Mouse (Mus musculus) brown adipose tissue, adult 24 weeks (tissue): Measurements from ENCODE around the gene Akap2. TPM values are rescaled to one million over a fixed set of nuclear protein-coding genes. Genes with fewer than 3 reads are reported as not detected.
A peak's percentile ranks its signal among the peaks of the same experiment; 100 is the strongest.
"Not testable (repeated sequence)": the region's sequence is repeated elsewhere in the genome, so short reads cannot be mapped to it uniquely, and the experiment has no call there.

Experiments
- H3K27ac ChIP-seq: fragments of 200-500 bp; replicated peaks from 2 replicates; pipeline ENCODE4 v1.5.1; 2012; ENCODE audit warnings: low read depth, mild to moderate bottlenecking, low read length
- H3K4me1 ChIP-seq: fragments of 200-500 bp; 2 replicates; pipeline ENCODE4 v1.6.1; 2012; ENCODE audit warnings: low read length, mixed read lengths; ENCODE audit not compliant: control insufficient read depth, insufficient read depth, insufficient read length
- H3K4me3 ChIP-seq: fragments of 200-500 bp; 2 replicates; pipeline ENCODE4 v1.5.1; 2012; ENCODE audit warnings: low read depth, mild to moderate bottlenecking, low read length, moderate library complexity; ENCODE audit not compliant: insufficient read depth
- polyA plus RNA-seq: library from polyadenylated mRNA; stranded (reverse); fragments of >200 nt; gene quantifications from 2 replicates; pipeline ENCODE4 v1.2.4, GENCODE M21; 2012; ENCODE audit not compliant: missing spikeins, insufficient read depth, insufficient read length

Akap2 gene
- polyA plus RNA-seq, 1 experiment, result 30.6 TPM

GRCm38 (mm10) chr4:57888246-57888645, 170.8 kb downstream of the Akap2 start:
- Histone ChIP-seq H3K4me3 (no peak overlapping the region), H3K4me1 (peaks cover 23% of the 10 kb centered on the region)

DNA sequence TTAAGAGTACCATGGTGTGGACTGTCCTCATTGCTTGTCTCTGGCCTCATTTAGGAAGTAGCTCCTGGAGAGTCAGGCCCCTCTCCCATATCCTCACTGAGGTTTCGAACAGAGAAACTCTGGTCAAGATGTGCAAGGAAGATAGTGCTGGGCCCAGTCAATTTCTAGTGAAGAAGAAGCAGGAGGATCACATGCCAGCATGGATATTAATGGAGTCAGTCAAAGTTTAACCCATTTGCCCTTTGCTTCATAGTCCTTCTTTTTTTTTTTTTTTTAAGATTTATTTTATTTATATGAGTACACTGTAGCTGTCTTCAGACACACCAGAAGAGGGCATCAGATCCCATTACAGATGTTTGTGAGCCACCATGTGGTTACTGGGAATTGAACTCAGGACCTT, 171.5 kb downstream of the Akap2 start:
- H3K4me1 ChIP-seq, result peaks cover 19% of the 10 kb centered on the region
- not testable (repeated sequence) for H3K27ac ChIP-seq, H3K4me3 ChIP-seq

More at GRCm38 (mm10) chr4:57888246-57888645, 170.8 kb downstream of the Akap2 start:
- no peak overlapping the region for H3K27ac ChIP-seq

- Histone ChIP-seq H3K27ac (no peak overlapping the region), H3K4me3 (no peak overlapping the region), H3K4me1 (peaks cover 13% of the 10 kb centered on the region; the same call in 1 of the 2 replicates)
Measured at GRCm38 (mm10) chr4:57889773-57890172, 172.3 kb downstream of the Akap2 start.

- H3K27ac ChIP-seq, result no peak overlapping the region
- H3K4me1 ChIP-seq, result peaks cover 8% of the 10 kb centered on the region; the same call in 1 of the 2 replicates
- H3K4me3 ChIP-seq, result no peak overlapping the region
Measured at GRCm38 (mm10) chr4:57892001-57892586, 174.6 kb downstream of the Akap2 start.

DNA sequence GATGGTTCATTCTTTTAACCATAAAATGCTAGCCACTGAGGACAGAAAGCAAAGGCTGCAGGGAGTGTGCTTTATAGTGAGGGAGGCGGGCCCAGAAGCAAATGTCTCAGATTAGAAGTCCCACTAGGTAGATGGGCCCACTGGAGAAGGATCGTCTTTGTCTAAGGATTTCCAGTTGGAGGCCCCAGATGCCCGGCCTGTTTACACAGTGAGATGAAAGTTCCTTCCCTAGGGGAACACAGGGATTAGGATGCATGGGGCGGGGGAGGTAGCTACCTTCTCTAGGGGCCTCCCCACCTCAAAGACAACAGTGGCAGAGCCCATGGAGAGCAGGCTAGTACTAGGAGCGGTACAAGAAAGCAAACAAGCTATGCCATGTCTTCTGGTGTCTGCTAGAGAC, 177.7 kb downstream of the Akap2 start:
- Histone ChIP-seq H3K4me3 (no peak overlapping the region), H3K27ac (peak overlapping the region; percentile 43; the same call in 1 of the 2 replicates), H3K4me1 (peaks cover 8% of the 10 kb centered on the region; the same call in 1 of the 2 replicates)

DNA sequence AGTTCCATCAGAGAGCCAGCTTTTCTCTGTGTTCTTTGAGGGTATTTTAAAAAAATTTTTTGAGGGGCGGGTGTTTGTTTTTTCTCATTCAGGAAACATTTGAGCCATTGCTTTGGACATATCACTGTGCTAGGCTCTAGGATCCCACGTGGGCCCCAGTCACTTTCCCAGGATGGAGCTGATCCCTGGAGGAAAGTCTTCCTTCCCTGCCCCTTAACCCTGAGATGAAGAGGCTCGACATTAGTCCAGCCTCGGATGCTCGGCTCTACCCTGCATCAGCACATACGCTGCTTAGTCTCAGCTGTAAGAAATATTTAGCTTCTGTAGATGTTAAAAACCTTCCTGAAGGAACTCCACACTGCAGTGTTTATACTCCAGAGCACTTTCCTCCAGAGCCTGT, 178.4 kb downstream of the Akap2 start:
- Histone ChIP-seq H3K4me1 (peaks cover 8% of the 10 kb centered on the region; the same call in 1 of the 2 replicates), H3K4me3 (no peak overlapping the region), H3K27ac (no peak overlapping the region)

DNA sequence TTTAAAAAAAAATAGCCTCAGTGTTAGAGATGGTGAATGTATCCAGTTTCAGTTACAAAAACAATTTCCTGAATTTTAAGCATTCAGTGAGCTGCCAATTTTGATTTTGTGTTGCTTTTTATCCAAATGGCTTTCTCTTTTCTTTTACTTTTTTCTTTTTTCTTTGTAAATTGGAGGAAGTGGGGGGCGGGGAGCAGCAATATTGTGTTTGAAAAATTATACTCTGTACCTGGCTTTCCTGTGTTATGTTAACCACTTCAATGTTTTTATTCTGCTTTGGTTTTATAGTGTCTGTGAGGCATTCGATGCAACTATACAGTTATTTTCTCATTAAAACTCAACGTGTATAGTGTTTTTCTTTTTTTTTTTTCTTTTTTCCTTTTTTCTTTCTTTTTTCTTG, 179.2 kb downstream of the Akap2 start:
- H3K4me1 ChIP-seq, result peaks cover 8% of the 10 kb centered on the region; the same call in 1 of the 2 replicates
- no peak overlapping the region for H3K4me3 ChIP-seq
- H3K27ac ChIP-seq, result no peak overlapping the region

DNA sequence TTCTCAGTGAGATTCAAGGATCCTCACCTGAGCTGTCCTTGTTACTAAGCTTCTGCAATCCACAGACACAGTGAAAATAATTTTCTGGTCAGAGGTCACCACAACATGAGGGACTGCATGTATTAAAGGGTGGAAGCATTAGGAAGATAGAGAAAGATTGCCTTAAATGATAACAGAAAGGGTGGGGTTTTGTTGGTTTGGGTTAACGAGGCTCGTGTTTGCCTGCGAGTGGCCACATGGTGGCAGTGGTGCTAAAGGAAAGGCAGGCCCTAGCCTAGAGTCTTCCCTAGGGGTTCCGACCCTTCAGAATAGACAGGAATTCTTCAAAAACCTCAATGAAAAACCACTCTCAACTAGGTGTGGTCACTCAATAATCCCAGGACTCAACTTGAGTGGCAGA, 183.8 kb downstream of the Akap2 start:
- Histone ChIP-seq H3K4me1 (peaks cover 2% of the 10 kb centered on the region; the same call in 1 of the 2 replicates), H3K4me3 (no peak overlapping the region), H3K27ac (no peak overlapping the region)

GRCm38 (mm10) chr4:57902619-57903018, 185.2 kb downstream of the Akap2 start:
- H3K27ac ChIP-seq, result no peak overlapping the region
- H3K4me1 ChIP-seq, result no peaks in the 10 kb centered on the region
- H3K4me3 ChIP-seq, result no peak overlapping the region

DNA sequence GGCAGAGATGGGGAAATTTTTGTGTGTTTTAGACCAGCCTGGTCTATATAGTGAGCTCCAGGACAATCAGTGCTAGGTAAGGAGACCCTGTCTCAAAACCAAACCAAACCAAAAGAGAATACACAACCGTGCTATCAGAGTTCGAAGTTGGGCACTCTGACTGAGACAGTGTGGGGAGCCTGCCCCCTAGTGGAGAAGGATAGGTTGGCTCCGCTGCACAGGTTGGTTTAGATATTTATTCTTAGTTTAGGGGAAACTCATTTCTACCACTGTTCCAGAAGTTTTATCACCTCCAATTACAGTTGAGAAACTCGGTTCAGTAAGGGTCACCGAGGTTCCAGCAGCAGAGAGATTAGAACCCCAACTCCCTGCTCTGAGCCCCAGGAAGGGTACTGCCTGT, 186.8 kb downstream of the Akap2 start:
- Histone ChIP-seq H3K4me3 (no peak overlapping the region), H3K4me1 (no peaks in the 10 kb centered on the region), H3K27ac (no peak overlapping the region)

DNA sequence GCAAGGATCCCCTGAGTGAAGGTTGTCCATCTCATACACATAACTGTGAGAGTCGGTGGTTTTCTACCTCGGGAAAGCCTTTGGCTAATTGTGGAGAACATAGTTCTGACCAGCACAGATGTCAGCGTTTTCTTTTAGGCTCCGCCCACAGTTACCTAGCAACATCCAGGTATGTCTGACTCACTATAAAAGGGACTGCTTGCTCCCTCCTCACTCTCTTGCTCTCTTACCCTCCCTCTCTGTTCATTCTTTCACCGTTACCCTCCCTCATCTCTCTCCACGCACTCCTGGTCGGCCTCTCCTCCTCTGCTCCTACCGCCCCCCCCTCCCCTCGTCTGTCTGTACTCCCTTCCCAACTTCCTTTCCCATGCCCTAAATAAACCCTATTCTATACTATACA, 187.2 kb downstream of the Akap2 start:
- Histone ChIP-seq H3K27ac (no peak overlapping the region), H3K4me1 (no peaks in the 10 kb centered on the region), H3K4me3 (no peak overlapping the region)

DNA sequence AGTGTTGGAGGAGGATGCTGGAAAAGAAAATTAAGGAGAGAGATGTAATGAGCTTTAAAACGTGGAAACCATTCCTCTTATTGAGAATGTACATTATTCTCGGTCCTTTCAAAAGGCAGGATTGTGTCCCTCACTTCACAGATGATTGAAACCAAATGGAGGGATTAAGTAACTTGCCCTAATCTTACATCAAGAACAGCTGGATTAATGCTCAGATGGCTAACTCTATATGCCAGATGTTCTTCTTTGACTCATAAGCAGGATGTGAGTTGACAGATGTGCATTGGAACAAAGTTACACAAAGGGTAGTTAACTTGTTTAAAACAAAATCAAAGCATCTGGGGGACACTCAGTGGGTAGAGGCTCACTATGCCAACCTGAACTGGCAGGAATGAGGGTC, 189.3 kb downstream of the Akap2 start:
- Histone ChIP-seq H3K4me1 (no peaks in the 10 kb centered on the region), H3K4me3 (no peak overlapping the region), H3K27ac (no peak overlapping the region)

- Histone ChIP-seq H3K4me1 (no peaks in the 10 kb centered on the region), H3K27ac (no peak overlapping the region)
Measured at GRCm38 (mm10) chr4:57908860-57909259, 191.4 kb downstream of the Akap2 start.

DNA sequence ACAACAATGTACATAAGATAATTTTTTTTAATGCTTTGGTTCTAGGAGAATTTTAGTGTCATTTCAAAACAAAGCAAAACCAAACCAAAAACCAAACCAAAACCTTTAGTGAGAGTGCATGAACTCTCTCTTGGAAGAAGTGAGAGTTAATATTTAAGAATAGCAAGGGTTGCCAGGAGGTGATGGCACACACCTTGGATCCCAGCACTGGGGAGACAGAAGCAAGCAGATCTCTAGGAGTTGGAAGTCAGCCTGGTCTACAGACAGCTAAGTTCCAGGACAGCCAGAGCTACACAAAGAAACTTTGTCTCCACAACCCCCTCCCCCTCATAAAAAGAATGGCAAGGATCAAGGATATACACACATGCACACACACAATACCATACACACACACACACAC, 195.6 kb downstream of the Akap2 start:
- no peak overlapping the region for H3K4me3 ChIP-seq
- no peaks in the 10 kb centered on the region for H3K4me1 ChIP-seq
- H3K27ac ChIP-seq, result no peak overlapping the region

More at GRCm38 (mm10) chr4:57908860-57909259, 191.4 kb downstream of the Akap2 start:
- H3K4me3 ChIP-seq, result no peak overlapping the region

DNA sequence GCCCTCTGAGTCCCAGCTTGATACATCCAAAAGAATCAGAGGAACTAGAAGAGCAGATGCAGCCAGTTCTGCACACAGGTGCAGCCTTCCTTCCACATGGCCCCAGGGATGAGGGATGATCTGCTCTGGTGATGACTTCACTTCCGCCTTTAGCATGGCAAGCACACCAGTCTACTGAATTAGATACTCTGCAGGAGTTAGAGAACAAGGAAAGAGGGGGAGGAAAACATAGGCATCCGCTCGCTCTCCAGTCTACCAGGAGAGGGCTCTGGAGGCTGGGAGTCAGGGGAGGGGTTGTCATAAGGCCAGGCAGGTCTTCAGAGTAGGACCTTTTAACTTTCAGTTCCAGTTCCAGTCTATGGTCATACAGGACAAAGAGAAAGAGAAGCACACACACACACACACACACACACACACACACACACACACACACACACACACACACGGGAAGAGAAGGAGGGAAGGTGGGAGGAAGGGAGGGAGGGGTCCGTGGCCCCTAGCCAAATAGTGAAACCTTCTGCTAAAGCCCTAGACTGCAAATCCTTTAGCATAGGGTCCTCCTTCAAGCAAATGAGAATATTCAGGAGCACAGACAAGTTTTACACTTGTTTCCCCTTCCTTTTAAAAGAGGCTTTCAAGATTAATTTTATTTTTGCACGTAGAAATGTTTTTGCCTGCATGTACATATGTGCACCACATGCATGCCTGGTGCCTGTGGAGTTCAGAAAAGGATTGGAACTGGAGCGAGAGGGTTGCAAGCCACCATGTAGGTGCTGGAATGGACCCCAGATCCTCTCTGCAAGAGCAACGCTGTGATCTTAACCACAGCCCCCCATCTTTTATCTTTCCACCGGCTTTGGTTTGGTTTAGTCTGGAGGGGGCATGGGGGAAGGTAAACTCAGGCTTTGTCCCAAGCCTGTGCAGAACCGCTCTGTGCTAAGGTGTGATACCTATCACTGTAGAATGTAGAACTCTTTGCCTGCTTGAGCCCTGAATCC, 197.0 kb downstream of the Akap2 start:
- H3K27ac ChIP-seq, result no peak overlapping the region
- no peak overlapping the region for H3K4me3 ChIP-seq
- H3K4me1 ChIP-seq, result no peaks in the 10 kb centered on the region
